Comparison of ENCODE assay signal across 25 mouse cellular contexts in the genomic region with DNA sequence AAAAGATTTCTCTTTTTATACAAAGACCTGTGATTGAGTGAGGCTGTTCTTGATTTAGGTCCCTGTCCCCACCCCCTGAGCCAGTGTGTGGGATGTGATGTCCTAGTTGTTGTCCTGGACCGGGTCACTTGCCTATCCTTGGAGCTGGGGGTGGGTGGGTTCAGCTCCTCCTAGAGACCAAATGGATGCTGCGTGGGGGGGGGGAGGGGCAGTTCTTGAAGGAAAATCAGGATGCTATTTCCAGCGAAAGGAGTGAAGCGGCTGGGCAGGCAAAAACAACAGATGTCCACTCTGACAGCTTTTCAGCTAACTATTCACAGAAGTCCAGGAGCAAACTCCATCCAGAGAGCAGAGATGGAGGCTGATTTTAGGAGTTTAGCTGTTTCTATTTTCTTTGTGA.
DNase-seq lines count a peak whose midpoint lies in the region; ATAC-seq and TF ChIP-seq lines count a peak whose summit lies in the region.
"Had no signal": no experiment of that assay in that cellular context is flagged by ENCODE, and none has a peak within 500 bp of the region (broad histone marks: within the 10 kb centered on the region; RNA-seq: fewer than 3 reads in every experiment).

No protein-coding gene starts in this region.

- H3K9ac ChIP-seq in forebrain, postnatal 0 days = no peak overlapping the region
- H3K9ac ChIP-seq in forebrain, embryonic 13.5 days = no peak overlapping the region
- H3K9ac ChIP-seq: embryonic facial prominence, embryonic 13.5 days; forebrain, embryonic 12.5 days; hindbrain, embryonic 15.5 days; intestine, embryonic 15.5 days; liver, embryonic 15.5 days; lung, embryonic 15.5 days had no signal

- H3K4me2 ChIP-seq in forebrain, postnatal 0 days (ENCODE audit: low read depth) = no peak overlapping the region
- no peak overlapping the region for H3K4me2 ChIP-seq in forebrain, embryonic 13.5 days
- H3K4me2 ChIP-seq: embryonic facial prominence, embryonic 13.5 days; forebrain, embryonic 12.5 days; hindbrain, embryonic 15.5 days; intestine, embryonic 15.5 days; liver, embryonic 15.5 days; lung, embryonic 15.5 days had no signal

- H3K4me3 ChIP-seq in forebrain, postnatal 0 days (ENCODE audit: low read depth, low read length) = no peak overlapping the region
- no peak overlapping the region for H3K4me3 ChIP-seq in forebrain, embryonic 13.5 days
- no peak overlapping the region for H3K4me3 ChIP-seq in left cerebral cortex, adult 2 months
- H3K4me3 ChIP-seq: embryonic facial prominence, embryonic 13.5 days; erythroblast, embryonic 14.5 days; forebrain, embryonic 12.5 days; hindbrain, embryonic 15.5 days; intestine, embryonic 15.5 days; limb, embryonic 10.5 days; liver, embryonic 15.5 days; lung, embryonic 15.5 days had no signal

- intact Hi-C loops in left cerebral cortex, adult 2 months (cut with DNase I) = loop anchor here (5.0 to 10.0 kb wide), 3 partner anchors 117 to 804 kb away; no protein-coding TSS in a partner anchor

- DNase-seq in forebrain, postnatal 0 days = no peak
- peak in 1 of 2 experiments; percentile 53 for DNase-seq in left cerebral cortex, adult 2 months (ENCODE audit: extremely low spot score in 1 of 2, low spot score in 2 of 2)
- DNase-seq in right cerebral cortex, adult 18-20 months = peak; percentile 77
- peak; percentile 30 for DNase-seq in right cerebral cortex, postnatal 4 days
- no peak for DNase-seq in adrenal gland, postnatal 10 days
- DNase-seq in testis, postnatal 10 days (ENCODE audit: low spot score) = no peak
- no peak for DNase-seq in cerebellum, postnatal 25 days
- DNase-seq: adrenal gland, postnatal 25 days; cerebellum, adult 11 months; cerebellum, adult 9-11 months; embryo, embryonic 11 days; kidney, postnatal 4 days; liver; lung, postnatal 4 days; midbrain, embryonic 14.5 days; thymus, postnatal 14 days had no signal

- H3K27ac ChIP-seq in forebrain, postnatal 0 days (ENCODE audit: low read depth, low read length) = no peak overlapping the region
- H3K27ac ChIP-seq in forebrain, embryonic 13.5 days = no peak overlapping the region
- H3K27ac ChIP-seq in left cerebral cortex, adult 2 months = peak overlapping the region; percentile 87; the same call in 1 of the 2 replicates
- H3K27ac ChIP-seq: embryonic facial prominence, embryonic 13.5 days; forebrain, embryonic 12.5 days; hindbrain, embryonic 15.5 days; intestine, embryonic 15.5 days; limb, embryonic 10.5 days; liver, embryonic 15.5 days; lung, embryonic 15.5 days had no signal

- no peak for TF ChIP-seq CTCF in forebrain, postnatal 0 days (IDR thresholded peaks at IDR 0.05; ENCODE audit: low read depth)
- no peak for TF ChIP-seq CTCF in left cerebral cortex, adult 2 months (IDR thresholded peaks at IDR 0.05)

- H3K9me3 ChIP-seq in forebrain, postnatal 0 days (ENCODE audit: low read length) = no peaks in the 10 kb centered on the region
- no peaks in the 10 kb centered on the region for H3K9me3 ChIP-seq in forebrain, embryonic 13.5 days (replicated peaks)
- H3K9me3 ChIP-seq: embryonic facial prominence, embryonic 13.5 days; forebrain, embryonic 12.5 days; hindbrain, embryonic 15.5 days; intestine, embryonic 15.5 days; limb, embryonic 10.5 days; liver, embryonic 15.5 days; lung, embryonic 15.5 days had no signal

- 0 out of 2 replicates have a peak, but pooled peaks have one; percentile 14 for ATAC-seq in forebrain, postnatal 0 days
- ATAC-seq in forebrain, embryonic 13.5 days = no peak
- ATAC-seq: intestine, embryonic 15.5 days had no signal

- H3K4me1 ChIP-seq in forebrain, postnatal 0 days (ENCODE audit: insufficient read depth) = no peaks in the 10 kb centered on the region
- H3K4me1 ChIP-seq in forebrain, embryonic 13.5 days = 0 out of 2 replicates have a peak, but pooled peaks cover 3% of the 10 kb centered on the region
- H3K4me1 ChIP-seq: embryonic facial prominence, embryonic 13.5 days; intestine, embryonic 15.5 days; limb, embryonic 10.5 days; liver, embryonic 15.5 days; lung, embryonic 15.5 days had no signal

- WGBS in forebrain, postnatal 0 days = 54% methylated on average over 4 of the region's 4 CpGs
- WGBS in forebrain, embryonic 13.5 days = 71% methylated on average over 4 of the region's 4 CpGs

- H3K36me3 ChIP-seq in forebrain, postnatal 0 days (ENCODE audit: insufficient read depth) = no peaks in the 10 kb centered on the region
- no peaks in the 10 kb centered on the region for H3K36me3 ChIP-seq in forebrain, embryonic 13.5 days (ENCODE audit: poor library complexity, severe bottlenecking)
- H3K36me3 ChIP-seq: embryonic facial prominence, embryonic 13.5 days; forebrain, embryonic 12.5 days; hindbrain, embryonic 15.5 days; intestine, embryonic 15.5 days; limb, embryonic 10.5 days; liver, embryonic 15.5 days; lung, embryonic 15.5 days had no signal

- H3K27me3 ChIP-seq in forebrain, postnatal 0 days (ENCODE audit: insufficient read depth, low read length) = no peaks in the 10 kb centered on the region
- H3K27me3 ChIP-seq in forebrain, embryonic 13.5 days = no peaks in the 10 kb centered on the region
- H3K27me3 ChIP-seq: embryonic facial prominence, embryonic 13.5 days; forebrain, embryonic 12.5 days; hindbrain, embryonic 15.5 days; intestine, embryonic 15.5 days; liver, embryonic 15.5 days; lung, embryonic 15.5 days had no signal

Comparison
In these comparisons a context has a peak if more than half of its experiments do, and no peak if none do; other contexts are left out.
1. DNase-seq: peak in right cerebral cortex, adult 18-20 months (single experiment) and right cerebral cortex, postnatal 4 days (single experiment); none in forebrain, postnatal 0 days (single experiment), adrenal gland, postnatal 10 days (single experiment), testis, postnatal 10 days (single experiment) and cerebellum, postnatal 25 days (0 of 2).